Mouse (Mus musculus) E14TG2a.4 (cell line): ENCODE measurements around the gene Kat2a.
A peak's percentile ranks its signal among the peaks of the same experiment; 100 is the strongest.
"Not testable (repeated sequence)": the region's sequence is repeated elsewhere in the genome, so short reads cannot be mapped to it uniquely, and the experiment has no call there.

ENCODE experiments used
- H3K27me3 ChIP-seq: 2 replicates; pipeline ENCODE4 v1.6.1; 2014; ENCODE audit warnings: low read length, control low read depth; ENCODE audit not compliant: insufficient read depth
- H3K36me3 ChIP-seq: 2 replicates; pipeline ENCODE4 v1.6.1; 2014; ENCODE audit warnings: low read length, control low read depth; ENCODE audit not compliant: insufficient read depth
- H3K4me1 ChIP-seq: replicated peaks from 2 replicates; pipeline ENCODE4 v1.6.1; 2014; ENCODE audit warnings: low read depth, low read length, control low read depth
- H3K4me3 ChIP-seq: replicated peaks from 2 replicates; pipeline ENCODE4 v1.5.1; 2014; ENCODE audit warnings: mild to moderate bottlenecking, low read length
- H3K9me3 ChIP-seq: 2 replicates; pipeline ENCODE4 v1.6.1; 2014; ENCODE audit warnings: low read length, control low read depth
- CTCF ChIP-seq: conservative IDR thresholded peaks from 2 replicates; pipeline ENCODE4 v1.5.1; 2014; ENCODE audit warnings: low read length
- NANOG ChIP-seq: IDR thresholded peaks from 2 replicates; pipeline ENCODE4 v1.6.1; 2014; ENCODE audit warnings: borderline replicate concordance, low read length, mixed read lengths
- POU5F1 ChIP-seq: IDR thresholded peaks from 2 replicates; pipeline ENCODE4 v1.6.1; 2014; ENCODE audit warnings: low read length, borderline replicate concordance

Kat2a gene

GRCm38 (mm10) chr11:100684084-100684483, 28.2 kb downstream of the Kat2a start:
- Histone ChIP-seq H3K36me3 (no peaks in the 10 kb centered on the region), H3K4me1 (peaks cover 44% of the 10 kb centered on the region), H3K27me3 (no peaks in the 10 kb centered on the region; the same call in 1 of the 2 replicates), H3K4me3 (no peak overlapping the region), H3K9me3 (no peaks in the 10 kb centered on the region)
- TF ChIP-seq NANOG (no peak), POU5F1 (no peak), CTCF (no peak)

- Histone ChIP-seq H3K9me3 (no peaks in the 10 kb centered on the region), H3K36me3 (no peaks in the 10 kb centered on the region), H3K27me3 (peaks cover 4% of the 10 kb centered on the region; the same call in 1 of the 2 replicates), H3K4me3 (0 out of 2 replicates have a peak overlapping the region, but pooled peaks have one; percentile 21), H3K4me1 (peaks cover 51% of the 10 kb centered on the region)
- TF ChIP-seq POU5F1 (no peak), CTCF (no peak), NANOG (no peak)
Observed at GRCm38 (mm10) chr11:100682526-100682925, 29.7 kb downstream of the Kat2a start.

GRCm38 (mm10) chr11:100681826-100682225, 30.4 kb downstream of the Kat2a start:
- 0 out of 2 replicates have a peak overlapping the region, but pooled peaks have one; percentile 21 for H3K4me3 ChIP-seq
- TF ChIP-seq POU5F1: no peak
- no peak for TF ChIP-seq NANOG
- no peak for TF ChIP-seq CTCF
- H3K36me3 ChIP-seq: no peaks in the 10 kb centered on the region
- H3K9me3 ChIP-seq: no peaks in the 10 kb centered on the region
- H3K27me3 ChIP-seq: peaks cover 6% of the 10 kb centered on the region; the same call in 1 of the 2 replicates
- peaks cover 55% of the 10 kb centered on the region for H3K4me1 ChIP-seq

GRCm38 (mm10) chr11:100677810-100678209, 34.5 kb downstream of the Kat2a start:
- no peak overlapping the region; the same call in 1 of the 2 replicates for H3K4me3 ChIP-seq
- peaks cover 30% of the 10 kb centered on the region for H3K27me3 ChIP-seq
- no peaks in the 10 kb centered on the region for H3K36me3 ChIP-seq
- no peaks in the 10 kb centered on the region for H3K9me3 ChIP-seq
- H3K4me1 ChIP-seq: peaks cover 57% of the 10 kb centered on the region
- no peak for TF ChIP-seq CTCF
- no peak for TF ChIP-seq POU5F1
- TF ChIP-seq NANOG: no peak

- peaks cover 33% of the 10 kb centered on the region for H3K4me1 ChIP-seq
- H3K27me3 ChIP-seq: peaks cover 36% of the 10 kb centered on the region
- H3K36me3 ChIP-seq: peaks cover 3% of the 10 kb centered on the region; the same call in 1 of the 2 replicates
- peaks cover 34% of the 10 kb centered on the region for H3K9me3 ChIP-seq
- peak overlapping the region; percentile 61 for H3K4me3 ChIP-seq
- TF ChIP-seq CTCF: no peak
- TF ChIP-seq NANOG: no peak
- no peak for TF ChIP-seq POU5F1
Observed at GRCm38 (mm10) chr11:100673169-100673568, 39.1 kb downstream of the Kat2a start.

GRCm38 (mm10) chr11:100671956-100672355, 40.3 kb downstream of the Kat2a start:
- Histone ChIP-seq H3K36me3 (peaks cover 3% of the 10 kb centered on the region; the same call in 1 of the 2 replicates), H3K4me1 (peaks cover 22% of the 10 kb centered on the region), H3K9me3 (peaks cover 34% of the 10 kb centered on the region), H3K27me3 (peaks cover 30% of the 10 kb centered on the region), H3K4me3 (no peak overlapping the region)
- no peak for TF ChIP-seq NANOG
- no peak for TF ChIP-seq POU5F1

GRCm38 (mm10) chr11:100671049-100671448, 41.2 kb downstream of the Kat2a start:
- no peak for TF ChIP-seq NANOG
- no peak for TF ChIP-seq POU5F1
- TF ChIP-seq CTCF: no peak
- peaks cover 34% of the 10 kb centered on the region for H3K9me3 ChIP-seq
- peaks cover 22% of the 10 kb centered on the region for H3K4me1 ChIP-seq
- H3K4me3 ChIP-seq: peak overlapping the region; percentile 3; the same call in 1 of the 2 replicates
- H3K27me3 ChIP-seq: peaks cover 24% of the 10 kb centered on the region
- peaks cover 3% of the 10 kb centered on the region; the same call in 1 of the 2 replicates for H3K36me3 ChIP-seq

GRCm38 (mm10) chr11:100659806-100660205, 52.5 kb downstream of the Kat2a start:
- H3K27me3 ChIP-seq: no peaks in the 10 kb centered on the region
- TF ChIP-seq CTCF (no peak), POU5F1 (no peak), NANOG (no peak)
- H3K4me1 ChIP-seq: peaks cover 16% of the 10 kb centered on the region
- peaks cover 59% of the 10 kb centered on the region for H3K9me3 ChIP-seq
- no peak overlapping the region for H3K4me3 ChIP-seq
- no peaks in the 10 kb centered on the region for H3K36me3 ChIP-seq

- H3K27me3 ChIP-seq: peaks cover 7% of the 10 kb centered on the region; the same call in 1 of the 2 replicates
- H3K36me3 ChIP-seq: no peaks in the 10 kb centered on the region
- peaks cover 43% of the 10 kb centered on the region for H3K9me3 ChIP-seq
- H3K4me3 ChIP-seq: no peak overlapping the region
- no peak for TF ChIP-seq POU5F1
- peaks cover 35% of the 10 kb centered on the region for H3K4me1 ChIP-seq
Observed at GRCm38 (mm10) chr11:100656458-100656857, 55.8 kb downstream of the Kat2a start.

- peaks cover 15% of the 10 kb centered on the region for H3K27me3 ChIP-seq
- not testable (repeated sequence) for H3K4me3 ChIP-seq
Observed at GRCm38 (mm10) chr11:100655589-100655988, 56.7 kb downstream of the Kat2a start.

More at GRCm38 (mm10) chr11:100655589-100655988, 56.7 kb downstream of the Kat2a start:
- not testable (repeated sequence) for H3K36me3 ChIP-seq
- Histone ChIP-seq H3K4me1 (peaks cover 44% of the 10 kb centered on the region), H3K9me3 (peaks cover 34% of the 10 kb centered on the region)
